Mouse (Mus musculus) limb, embryonic 10.5 days (tissue): ENCODE results near the gene Vmn2r62. TPM values are rescaled to one million over a fixed set of nuclear protein-coding genes. Genes with fewer than 3 reads are reported as not detected.
"Not testable (repeated sequence)": the region's sequence is repeated elsewhere in the genome, so short reads cannot be mapped to it uniquely, and the experiment has no call there.

Source experiments
- DNase-seq: peaks from one replicate; pipeline ENCODE4 v3.0.0-alpha.2; 2017; ENCODE audit warnings: low spot score
- H3K27ac ChIP-seq: fragments of 300-500 bp; sonication (generic); 2 replicates; pipeline ENCODE4 v1.5.1; 2016; ENCODE audit warnings: mild to moderate bottlenecking
- H3K27me3 ChIP-seq: fragments of 300-500 bp; sonication (generic); 2 replicates; pipeline ENCODE4 v1.6.1; 2016; ENCODE audit warnings: low read depth, mild to moderate bottlenecking; ENCODE audit not compliant: poor library complexity, severe bottlenecking
- H3K36me3 ChIP-seq: fragments of 300-500 bp; sonication (generic); 2 replicates; pipeline ENCODE4 v1.6.1; 2016; ENCODE audit warnings: mild to moderate bottlenecking, moderate library complexity
- H3K4me1 ChIP-seq: fragments of 300-500 bp; sonication (generic); 2 replicates; pipeline ENCODE4 v1.6.1; 2016
- H3K4me3 ChIP-seq: fragments of 300-500 bp; sonication (generic); 2 replicates; pipeline ENCODE4 v1.5.1; 2016; ENCODE audit warnings: mild to moderate bottlenecking, moderate library complexity
- H3K9me3 ChIP-seq: fragments of 300-500 bp; sonication (generic); replicated peaks from 2 replicates; pipeline ENCODE4 v1.6.1; 2016; ENCODE audit warnings: mild to moderate bottlenecking
- WGBS: fragments of 180-500 bp; shearing (Covaris S2); methylation state at CpG from one replicate; pipeline ENCODE4 v1.1.7; 2016; 5-methylcytosine and 5-hydroxymethylcytosine counted together
- polyA plus RNA-seq: library from polyadenylated mRNA; unstranded; fragments of >200 nt; fragmentation: Nextera tagmentation; extraction: Ambion mirVana; gene quantifications from 2 replicates; pipeline ENCODE4 v1.2.1, GENCODE M21; 2016

Vmn2r62 gene
- not detected in 2 replicates for polyA plus RNA-seq

- not testable (repeated sequence) for H3K36me3 ChIP-seq, H3K27me3 ChIP-seq, H3K9me3 ChIP-seq, H3K27ac ChIP-seq, DNase-seq, H3K4me3 ChIP-seq, H3K4me1 ChIP-seq
- WGBS: no CpG with 5 or more reads among the region's 1 CpGs
Observed at GRCm38 (mm10) chr7:42793425-42793824, at the start of gene Vmn2r62. Gene Vmn2r62 (minus strand): TSS chr7:42793525.

GRCm38 (mm10) chr7:42838366-42838765 lies 45.0 kb upstream of the Vmn2r62 start:
- not testable (repeated sequence) for DNase-seq, H3K9me3 ChIP-seq, H3K36me3 ChIP-seq, H3K27me3 ChIP-seq, H3K4me3 ChIP-seq, H3K4me1 ChIP-seq, H3K27ac ChIP-seq

GRCm38 (mm10) chr7:42832221-42832620 lies 38.9 kb upstream of the Vmn2r62 start:
- DNase-seq: no peak
- 89% methylated on average over 3 of the region's 3 CpGs for WGBS
- Histone ChIP-seq H3K36me3 (no peaks in the 10 kb centered on the region), H3K27ac (no peak overlapping the region), H3K27me3 (no peaks in the 10 kb centered on the region), H3K4me1 (no peaks in the 10 kb centered on the region), H3K4me3 (no peak overlapping the region), H3K9me3 (peaks cover 4% of the 10 kb centered on the region; the same call in 1 of the 2 replicates)

GRCm38 (mm10) chr7:42749836-42750235 lies 43.5 kb downstream of the Vmn2r62 start:
- Histone ChIP-seq H3K27ac (no peak overlapping the region), H3K36me3 (no peaks in the 10 kb centered on the region), H3K4me1 (no peaks in the 10 kb centered on the region), H3K27me3 (no peaks in the 10 kb centered on the region), H3K4me3 (no peak overlapping the region), H3K9me3 (no peaks in the 10 kb centered on the region)
- no peak for DNase-seq
- WGBS: 54% methylated on average over 19 of the region's 20 CpGs

GRCm38 (mm10) chr7:42738536-42739210 lies 54.7 kb downstream of the Vmn2r62 start:
- Histone ChIP-seq H3K27me3 (no peaks in the 10 kb centered on the region), H3K4me3 (no peak overlapping the region), H3K4me1 (no peaks in the 10 kb centered on the region), H3K9me3 (no peaks in the 10 kb centered on the region), H3K36me3 (no peaks in the 10 kb centered on the region), H3K27ac (no peak overlapping the region)
- WGBS: 87% methylated on average over 10 of the region's 10 CpGs
- no peak for DNase-seq

- not testable (repeated sequence) for H3K9me3 ChIP-seq, H3K4me1 ChIP-seq, H3K4me3 ChIP-seq, H3K27ac ChIP-seq, H3K27me3 ChIP-seq, DNase-seq, H3K36me3 ChIP-seq
- 95% methylated on average over 4 of the region's 4 CpGs for WGBS
Observed at GRCm38 (mm10) chr7:42726917-42727316, 66.4 kb downstream of the Vmn2r62 start, which contains the start of gene Gm17067. Gene Gm17067 (minus strand): TSS chr7:42727017.

Other genes with a start within 250 kb of the Vmn2r62 start
- not detected in 2 replicates for gene Gm21028, start 214.9 kb downstream of the Vmn2r62 start, polyA plus RNA-seq
- 1.6 and 1.9 TPM in 2 replicates for gene Zfp977, start 201.0 kb downstream of the Vmn2r62 start, polyA plus RNA-seq
- gene Zfp976, start 150.9 kb downstream of the Vmn2r62 start, polyA plus RNA-seq: 4.5 and 6.0 TPM in 2 replicates
- 9.8 and 12.2 TPM in 2 replicates for gene Zfp975, start 100.8 kb downstream of the Vmn2r62 start, polyA plus RNA-seq
- not detected in 2 replicates for gene Gm17067, start 66.5 kb downstream of the Vmn2r62 start, polyA plus RNA-seq
- gene Gm2381, start 73.7 kb upstream of the Vmn2r62 start, polyA plus RNA-seq: not detected in 2 replicates
- gene Vmn2r63, start 140.3 kb upstream of the Vmn2r62 start, polyA plus RNA-seq: not detected in 2 replicates
- not detected in 2 replicates for gene Gm9268, start 225.2 kb upstream of the Vmn2r62 start, polyA plus RNA-seq